Mouse (Mus musculus) lung, adult 2 months (tissue): ENCODE measurements around the gene Tuba3a.

Experiments
- CTCF ChIP-seq: fragments of 200-500 bp; IDR thresholded peaks from 2 replicates; pipeline ENCODE4 v1.5.1; 2011; ENCODE audit warnings: mild to moderate bottlenecking, low read length, control low read depth; ENCODE audit not compliant: insufficient read depth
- POLR2A ChIP-seq: fragments of 200-500 bp; IDR thresholded peaks from 2 replicates; pipeline ENCODE4 v1.6.1; 2011; ENCODE audit warnings: low read depth, mild to moderate bottlenecking, control low read depth, low read length, borderline replicate concordance; ENCODE audit errors: extremely low read depth

- no peak for TF ChIP-seq CTCF
- TF ChIP-seq POLR2A: no peak
Observed at GRCm38 (mm10) chr6:125252285-125252684, 33.6 kb downstream of the Tuba3a start.
